Mouse (Mus musculus) cerebellum, postnatal 14 days (tissue): ENCODE data around the gene Xpo4.
"Not testable (repeated sequence)": the region's sequence is repeated elsewhere in the genome, so short reads cannot be mapped to it uniquely, and the experiment has no call there.

Experiments
- DNase-seq, 2 experiments: peaks; one replicate each; pipeline ENCODE4 v3.0.0; 2021; ENCODE audit warnings: mixed read lengths in 2 of 2

The Xpo4 gene

GRCm38 (mm10) chr14:57679958-57680535 lies 14.8 kb upstream of the Xpo4 start:
- peak; percentile 91 to 92 for DNase-seq

GRCm38 (mm10) chr14:57679523-57679922 lies 14.3 kb upstream of the Xpo4 start:
- no peak for DNase-seq

- no peak for DNase-seq
Measured at GRCm38 (mm10) chr14:57675481-57675880, 10.3 kb upstream of the Xpo4 start.

DNA sequence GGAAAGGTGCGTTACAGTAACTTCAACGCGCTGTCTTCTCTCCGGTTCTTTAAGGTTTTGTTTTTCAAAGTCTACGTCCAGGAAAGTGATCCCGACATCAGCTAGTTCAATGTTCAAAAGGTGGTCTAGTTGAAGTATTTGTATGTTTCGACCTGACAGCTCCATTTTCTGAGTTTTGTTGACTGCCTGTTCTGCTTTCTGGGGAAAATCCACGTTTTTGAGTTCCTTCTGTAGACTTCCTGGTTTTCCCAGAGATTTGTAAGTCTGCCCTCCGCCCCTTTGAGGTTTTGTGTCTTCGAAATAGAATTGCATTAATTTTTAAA lies 359 bp upstream of the Xpo4 start:
- DNase-seq = no peak

DNA sequence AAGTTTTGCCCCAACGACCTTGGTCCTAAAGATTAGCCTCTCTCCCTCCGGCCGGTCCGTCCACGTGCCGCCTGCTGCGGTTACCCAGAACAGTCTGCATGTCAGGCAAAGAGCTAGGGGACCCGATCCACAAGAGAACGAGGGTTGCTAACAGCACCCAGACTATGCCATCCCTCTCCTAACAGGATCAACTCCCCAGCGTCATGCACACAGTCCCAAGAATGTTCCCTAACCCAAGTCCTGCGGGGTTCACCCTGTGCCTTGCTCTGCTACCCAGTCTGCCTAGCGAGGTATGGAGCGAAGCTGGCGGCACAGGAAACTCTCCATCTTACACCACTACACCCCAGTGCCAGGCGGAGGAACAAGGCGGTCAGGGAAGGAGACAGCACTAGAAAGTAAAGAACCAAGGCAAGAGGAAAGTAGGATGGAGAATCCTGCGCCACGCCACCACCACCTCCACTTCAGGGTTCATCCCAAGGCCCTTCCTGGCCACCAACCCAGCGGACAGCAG lies 864 bp downstream of the Xpo4 start:
- no peak for DNase-seq

GRCm38 (mm10) chr14:57663630-57664029 lies 1.6 kb downstream of the Xpo4 start:
- no peak for DNase-seq

- no peak for DNase-seq
Measured at GRCm38 (mm10) chr14:57658301-57658700, 6.9 kb downstream of the Xpo4 start.

DNA sequence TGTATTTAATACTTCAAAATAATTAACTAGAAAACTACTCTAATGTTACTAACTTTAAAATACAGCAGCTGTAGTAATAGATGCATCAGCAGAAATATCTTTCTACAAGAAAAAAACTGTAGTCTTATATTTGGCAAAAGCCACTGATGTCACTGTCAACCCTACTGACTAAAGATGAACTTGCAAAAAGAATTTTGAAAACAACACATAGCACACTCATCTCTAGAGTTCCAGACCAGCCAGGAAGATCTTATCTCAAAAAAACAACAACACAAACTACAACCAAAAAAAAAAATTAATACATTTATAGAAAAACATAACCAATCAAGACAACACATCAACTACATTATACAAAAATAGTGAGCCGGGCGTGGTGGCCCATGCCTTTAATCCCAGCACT lies 7.7 kb downstream of the Xpo4 start:
- no peak for DNase-seq

- DNase-seq = not testable (repeated sequence)
Measured at GRCm38 (mm10) chr14:57656519-57656918, 8.7 kb downstream of the Xpo4 start.

GRCm38 (mm10) chr14:57649501-57649900 lies 15.7 kb downstream of the Xpo4 start:
- DNase-seq = no peak

DNA sequence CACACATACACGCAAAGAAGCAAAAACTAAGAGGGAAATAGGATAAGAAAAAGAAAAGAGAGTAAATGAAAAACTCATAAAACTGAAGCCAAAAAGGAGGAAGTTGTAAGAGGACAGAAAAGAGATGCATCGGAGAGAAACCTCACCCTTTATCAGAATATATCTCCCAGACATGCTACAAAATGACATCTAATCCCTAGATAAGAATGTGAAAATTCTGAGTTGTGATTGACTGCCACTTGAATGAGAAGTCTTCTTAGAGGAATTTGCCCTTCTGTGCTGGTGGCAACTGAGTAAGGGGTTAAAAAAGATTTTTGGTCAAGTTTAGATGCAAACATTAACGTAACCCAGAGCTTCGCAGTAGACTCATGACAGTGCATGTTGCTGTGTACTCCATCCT lies 19.1 kb downstream of the Xpo4 start:
- DNase-seq = no peak

DNA sequence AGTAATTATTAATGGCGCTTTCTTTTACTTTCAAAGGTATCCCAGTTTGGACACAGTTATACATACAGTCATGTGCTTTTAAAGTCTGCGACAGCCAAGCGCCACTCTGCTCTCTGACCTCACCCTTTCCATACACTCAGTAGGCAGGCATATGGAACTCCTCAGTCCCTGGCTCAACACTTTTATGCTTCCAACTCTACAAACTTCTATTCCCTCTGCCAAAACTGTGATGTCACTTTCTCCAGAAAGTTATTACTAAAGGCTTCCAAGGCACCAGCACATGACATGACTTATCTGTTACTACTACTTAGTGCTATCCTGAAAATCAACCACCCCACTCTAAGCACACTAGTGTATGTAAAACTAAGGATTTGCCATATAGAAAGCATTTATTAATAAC lies 26.1 kb downstream of the Xpo4 start:
- DNase-seq = no peak

GRCm38 (mm10) chr14:57634141-57634540 lies 31.1 kb downstream of the Xpo4 start:
- DNase-seq = no peak

- DNase-seq = no peak
Measured at GRCm38 (mm10) chr14:57629595-57629994, 35.6 kb downstream of the Xpo4 start.

- no peak for DNase-seq
Measured at GRCm38 (mm10) chr14:57622934-57623333, 42.3 kb downstream of the Xpo4 start.

GRCm38 (mm10) chr14:57621699-57622098 lies 43.5 kb downstream of the Xpo4 start:
- DNase-seq = peak in 1 of 2 experiments; percentile 30

DNA sequence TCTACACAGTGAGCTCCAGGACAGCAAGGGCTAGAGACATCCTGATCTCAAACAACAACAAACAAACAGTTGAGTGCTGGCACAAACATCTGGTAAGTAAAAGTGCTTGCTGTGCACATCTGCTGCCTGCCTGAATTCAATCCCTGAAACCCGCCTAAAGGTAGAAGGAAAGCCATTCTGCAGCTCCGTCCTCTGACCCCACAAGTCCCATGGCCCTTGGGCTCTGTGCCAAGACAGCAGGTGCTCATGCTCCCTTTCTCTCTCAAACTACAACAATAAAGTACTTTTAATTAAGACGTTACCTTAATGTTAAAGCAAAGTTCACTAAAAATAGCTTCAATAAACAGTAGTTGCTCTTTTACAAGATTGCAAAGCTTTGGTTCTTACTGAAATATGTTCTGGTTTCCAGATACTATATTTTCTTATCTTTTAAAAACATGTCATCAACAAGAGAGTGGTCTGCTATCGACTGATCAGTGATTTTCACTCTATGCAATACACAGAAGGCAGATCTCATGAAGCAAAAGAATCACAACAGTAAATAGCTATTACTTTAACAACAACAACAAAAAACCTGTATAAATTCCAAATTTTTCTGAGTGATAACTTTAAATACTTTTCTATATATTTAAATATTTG lies 44.5 kb downstream of the Xpo4 start:
- DNase-seq = peak in 1 of 2 experiments; percentile 45

DNA sequence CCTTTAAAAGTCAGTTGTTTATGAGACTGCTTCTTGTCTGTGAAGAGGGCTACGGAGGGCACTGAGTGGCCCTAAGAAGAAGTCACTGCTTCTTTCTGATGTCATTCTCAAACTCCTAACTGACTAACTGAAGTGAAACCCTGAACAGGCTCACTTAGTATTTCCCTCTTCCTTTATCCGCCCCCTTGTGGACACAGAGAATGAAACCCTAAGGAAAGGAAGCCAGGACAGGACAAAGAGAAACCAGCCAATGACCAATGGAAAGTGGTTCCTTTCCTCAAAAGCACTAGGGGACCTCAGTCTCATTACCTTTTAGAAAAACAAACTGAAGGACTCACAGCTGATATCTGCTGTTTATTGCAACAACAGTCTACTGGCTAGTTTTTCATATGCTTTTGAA lies 45.7 kb downstream of the Xpo4 start:
- DNase-seq = peak; percentile 53 to 60

DNA sequence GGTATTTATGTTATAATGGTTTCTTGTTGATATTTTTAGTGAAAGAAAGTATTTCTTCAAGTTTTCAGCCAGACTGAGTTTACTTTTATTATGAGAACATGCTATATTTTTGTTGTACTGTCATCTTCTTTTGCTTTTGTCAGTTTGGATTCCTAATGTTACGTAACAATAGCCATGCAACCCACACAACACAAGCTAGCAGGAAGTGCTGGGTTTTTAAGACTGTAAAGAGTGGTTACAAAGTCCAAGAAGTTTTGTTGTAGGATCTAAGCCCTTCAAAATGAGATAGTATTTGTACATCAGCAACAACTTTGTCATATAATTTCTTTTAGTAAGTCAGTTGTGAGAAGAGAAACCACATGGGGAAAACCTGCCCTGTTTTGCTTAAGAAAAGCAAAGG lies 47.6 kb downstream of the Xpo4 start:
- no peak for DNase-seq

DNA sequence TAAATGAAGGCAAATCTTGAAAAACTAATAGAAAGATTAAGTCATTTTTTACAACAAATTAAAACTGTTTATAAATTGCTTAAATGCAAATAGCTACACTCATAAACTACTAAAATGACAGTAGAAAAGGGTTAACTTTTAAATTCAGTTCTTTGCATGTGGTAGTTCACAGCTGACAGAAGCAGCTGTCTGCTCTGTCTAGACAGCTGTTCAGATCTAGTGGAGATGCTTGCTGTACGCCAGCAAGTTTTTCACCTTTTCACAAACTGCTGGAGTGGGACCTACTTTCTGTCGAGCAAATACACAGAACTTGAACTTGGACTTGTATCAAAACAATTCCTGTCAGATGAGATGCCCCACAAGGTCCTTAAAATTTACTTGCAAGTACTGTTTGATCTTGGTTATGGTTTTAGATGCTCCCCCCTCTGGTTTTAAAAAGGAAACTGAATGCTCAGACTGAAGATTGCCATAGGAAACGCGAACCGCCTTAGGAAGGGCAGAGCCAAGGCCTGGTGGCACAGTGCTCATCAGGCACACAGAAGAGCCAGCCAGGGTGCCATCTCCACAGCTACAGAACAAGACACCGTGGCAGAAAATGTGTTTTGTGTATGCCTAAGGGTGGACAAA lies 48.8 kb downstream of the Xpo4 start:
- no peak for DNase-seq

DNA sequence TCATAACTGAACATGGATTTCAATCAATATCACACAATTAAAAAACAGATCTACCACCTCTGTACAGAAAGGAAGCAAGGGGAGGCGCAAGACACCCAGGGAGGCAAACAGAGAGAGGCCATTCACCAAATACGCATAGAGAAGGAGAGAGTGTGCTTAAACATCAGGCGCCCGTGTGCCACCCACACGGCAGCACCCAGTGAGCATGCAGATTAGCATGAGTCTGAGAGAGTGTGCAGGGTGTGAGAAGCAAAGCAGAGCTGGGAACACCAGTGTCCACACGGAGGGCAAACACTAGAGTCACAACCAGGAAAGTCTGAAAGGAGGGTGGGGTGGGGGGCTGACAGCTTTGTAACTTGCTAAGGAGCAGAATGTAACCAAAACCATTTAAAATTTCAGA lies 49.4 kb downstream of the Xpo4 start:
- DNase-seq = no peak

DNA sequence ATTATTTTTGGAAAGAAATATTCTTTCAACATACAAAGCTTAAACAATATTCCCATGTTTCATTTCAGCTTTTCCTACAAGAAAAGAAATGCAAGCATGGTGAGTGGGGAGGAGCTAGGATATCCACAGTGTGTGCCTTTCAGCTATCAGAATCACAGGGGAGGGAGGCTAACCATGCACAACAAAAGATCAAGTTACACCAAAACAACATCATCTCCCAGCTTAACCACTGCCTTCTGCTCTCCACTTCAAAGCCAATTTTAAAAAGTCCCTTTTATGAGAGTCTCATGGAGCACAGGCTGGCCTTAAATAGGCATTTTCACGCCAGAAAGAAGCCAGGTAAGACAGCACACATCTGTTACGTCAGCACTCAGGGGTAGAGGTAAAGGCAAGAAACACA lies 54.2 kb downstream of the Xpo4 start:
- DNase-seq = no peak

DNA sequence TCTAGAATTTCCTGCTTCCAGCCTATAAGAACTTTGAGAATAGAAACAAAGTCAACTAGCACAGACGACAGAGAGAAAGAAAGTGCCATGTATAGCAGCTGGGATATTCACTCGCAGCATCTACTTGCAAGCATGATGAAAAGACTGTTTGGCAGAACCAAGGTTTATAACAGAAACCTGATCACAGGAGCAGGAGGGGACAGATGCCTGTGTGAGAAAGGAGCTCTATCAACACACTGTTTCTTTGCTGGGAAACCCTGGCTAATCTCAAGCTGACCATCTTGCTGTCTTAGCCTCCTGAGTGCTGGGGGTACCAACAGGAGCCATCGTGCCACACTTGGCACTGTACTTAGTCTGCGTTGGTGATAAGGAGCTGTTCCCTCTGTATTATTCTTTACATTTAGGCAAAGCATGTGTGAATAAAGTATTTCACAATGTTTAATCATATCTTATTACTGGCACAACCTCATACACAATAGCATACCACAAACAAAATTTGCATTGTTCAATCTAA lies 55.4 kb downstream of the Xpo4 start:
- DNase-seq = no peak

- DNase-seq = peak; percentile 98 to 99
Measured at GRCm38 (mm10) chr14:57607500-57607899, 57.7 kb downstream of the Xpo4 start.
